Mouse (Mus musculus) G1E (cell line): ENCODE measurements at regions not wholly inside any gene's neighbourhood (a gene's known extent, or its start where the extent isn't known, plus 50 kb on each side); places are given as distances from the start of the nearest gene placed in this dataset.

Experiments used
- ATAC-seq: 2 replicates; pipeline ENCODE4 v1.8.0; 2016; ENCODE audit warnings: mild to moderate bottlenecking; ENCODE audit not compliant: insufficient number of reproducible peaks, poor library complexity, low FRiP score, severe bottlenecking; ENCODE audit errors: extremely low read depth
- DNase-seq: peaks from one replicate; pipeline ENCODE4 v3.0.0; 2012; ENCODE audit warnings: low spot score
- H3K27me3 ChIP-seq: 2 replicates; pipeline ENCODE4 v1.6.1; 2012; ENCODE audit warnings: mild to moderate bottlenecking, low read length, inconsistent platforms; ENCODE audit not compliant: insufficient read depth
- H3K36me3 ChIP-seq: replicated peaks from 2 replicates; pipeline ENCODE3; 2012; ENCODE audit warnings: mild to moderate bottlenecking, inconsistent platforms
- H3K4me1 ChIP-seq: 2 replicates; pipeline ENCODE4 v1.6.1; 2012; ENCODE audit warnings: low read depth, low read length, inconsistent platforms, mixed read lengths; ENCODE audit not compliant: insufficient read depth
- H3K4me3 ChIP-seq: 2 replicates; pipeline ENCODE4 v1.5.1; 2012; ENCODE audit warnings: low read depth, mild to moderate bottlenecking, inconsistent platforms, low read length, moderate library complexity, mixed read lengths
- H3K9me3 ChIP-seq: replicated peaks from 2 replicates; pipeline ENCODE4 v1.6.1; 2012; ENCODE audit warnings: inconsistent platforms
- CTCF ChIP-seq: IDR thresholded peaks from 2 replicates; pipeline ENCODE4 v1.5.1; 2012; ENCODE audit warnings: low read depth, low read length, inconsistent platforms, mixed read lengths
- GATA1 ChIP-seq: IDR thresholded peaks from 2 replicates; pipeline ENCODE4 v1.6.1; 2012; ENCODE audit warnings: borderline replicate concordance, low read length, inconsistent platforms, mixed read lengths
- GATA2 ChIP-seq: IDR thresholded peaks from 2 replicates; pipeline ENCODE4 v1.6.1; 2012; ENCODE audit warnings: low read depth, low read length, inconsistent platforms, borderline replicate concordance
- POLR2AphosphoS5 ChIP-seq: IDR thresholded peaks from 2 replicates; pipeline ENCODE4 v1.6.1; 2012; ENCODE audit warnings: low read depth, low read length, inconsistent platforms; ENCODE audit not compliant: insufficient replicate concordance
- TAL1 ChIP-seq: conservative IDR thresholded peaks from 2 replicates; pipeline ENCODE4 v1.6.1; 2012; ENCODE audit warnings: low read depth, low read length, inconsistent platforms, mixed read lengths

GRCm38 (mm10) chr4:142929245-142929644, 283.6 kb downstream of the Prdm2 start:
- ATAC-seq (no peak), DNase-seq (no peak)
- Histone ChIP-seq H3K27me3 (no peaks in the 10 kb centered on the region), H3K36me3 (no peaks in the 10 kb centered on the region), H3K9me3 (peaks cover 77% of the 10 kb centered on the region), H3K4me3 (no peak overlapping the region), H3K4me1 (no peaks in the 10 kb centered on the region)
- no peak for TF ChIP-seq GATA1
- no peak for TF ChIP-seq GATA2
- TF ChIP-seq CTCF, result no peak
- no peak for TF ChIP-seq POLR2AphosphoS5
- no peak for TF ChIP-seq TAL1

GRCm38 (mm10) chr4:142927328-142928108, 285.3 kb downstream of the Prdm2 start:
- ATAC-seq, result no peak
- Histone ChIP-seq H3K4me3 (no peak overlapping the region), H3K9me3 (peaks cover 73% of the 10 kb centered on the region), H3K27me3 (no peaks in the 10 kb centered on the region), H3K36me3 (no peaks in the 10 kb centered on the region), H3K4me1 (no peaks in the 10 kb centered on the region)
- no peak for TF ChIP-seq GATA1
- TF ChIP-seq POLR2AphosphoS5, result no peak
- TF ChIP-seq TAL1, result no peak
- no peak for TF ChIP-seq CTCF
- TF ChIP-seq GATA2, result no peak
- DNase-seq, result no peak

- no peak for TF ChIP-seq TAL1
- peaks cover 59% of the 10 kb centered on the region for H3K9me3 ChIP-seq
- no peaks in the 10 kb centered on the region for H3K36me3 ChIP-seq
- ATAC-seq, result no peak
- H3K4me1 ChIP-seq, result no peaks in the 10 kb centered on the region
- no peak overlapping the region for H3K4me3 ChIP-seq
- no peaks in the 10 kb centered on the region for H3K27me3 ChIP-seq
- no peak for DNase-seq
These were observed 287.7 kb downstream of the Prdm2 start for GRCm38 (mm10) chr4:142925111-142925510.

GRCm38 (mm10) chr4:142909355-142909947, 303.3 kb downstream of the Prdm2 start:
- DNase-seq (no peak), ATAC-seq (no peak)
- H3K27me3 ChIP-seq, result no peaks in the 10 kb centered on the region
- TF ChIP-seq GATA2 (no peak), GATA1 (no peak), POLR2AphosphoS5 (no peak), TAL1 (no peak), CTCF (no peak)
- peaks cover 69% of the 10 kb centered on the region for H3K9me3 ChIP-seq
- no peaks in the 10 kb centered on the region; the same call in 1 of the 2 replicates for H3K4me1 ChIP-seq
- no peak overlapping the region for H3K4me3 ChIP-seq
- no peaks in the 10 kb centered on the region for H3K36me3 ChIP-seq

- TF ChIP-seq POLR2AphosphoS5, result no peak
- H3K9me3 ChIP-seq, result peaks cover 69% of the 10 kb centered on the region
- H3K27me3 ChIP-seq, result no peaks in the 10 kb centered on the region
- ATAC-seq (no peak), DNase-seq (no peak)
- H3K4me1 ChIP-seq, result no peaks in the 10 kb centered on the region; the same call in 1 of the 2 replicates
- H3K4me3 ChIP-seq, result no peak overlapping the region
- no peaks in the 10 kb centered on the region for H3K36me3 ChIP-seq
These were observed 304.0 kb downstream of the Prdm2 start for GRCm38 (mm10) chr4:142908782-142909181.

- Histone ChIP-seq H3K27me3 (no peaks in the 10 kb centered on the region), H3K4me1 (no peaks in the 10 kb centered on the region; the same call in 1 of the 2 replicates), H3K36me3 (no peaks in the 10 kb centered on the region), H3K9me3 (peaks cover 73% of the 10 kb centered on the region), H3K4me3 (no peak overlapping the region)
- no peak for DNase-seq
- no peak for ATAC-seq
- TF ChIP-seq TAL1 (no peak), GATA1 (no peak), GATA2 (no peak), POLR2AphosphoS5 (no peak), CTCF (no peak)
These were observed 309.3 kb downstream of the Prdm2 start for GRCm38 (mm10) chr4:142903356-142904032.
